In genomic region chr10:121473723-121474215, GRCm38 (mm10) we compare ENCODE assay signal across 8 mouse cellular contexts. TPM values are rescaled to one million over a fixed set of nuclear protein-coding genes. Genes with fewer than 3 reads are reported as not detected.
A peak's percentile ranks its signal among the peaks of the same experiment; 100 is the strongest.
DNase-seq lines count a peak whose midpoint lies in the region; ATAC-seq and TF ChIP-seq lines count a peak whose summit lies in the region.

No protein-coding gene starts in this region.

- DNase-seq in heart, adult 2 months, result peak; percentile 45 to 49
- DNase-seq in heart, postnatal 14 days, result no peak
- peak; percentile 77 for DNase-seq in T-cell, adult 2 months (ENCODE audit: low spot score)
- DNase-seq in intestine, embryonic 14.5 days (ENCODE audit: low spot score), result no peak
- DNase-seq in right cerebral cortex, adult 2 months (ENCODE audit: low spot score in 2 of 2), result no peak
- no peak for DNase-seq in cerebellum, adult 9-10 months
- no peak for DNase-seq in left cerebral cortex, adult 11 months (ENCODE audit: low spot score)

- peak overlapping the region; percentile 96 for H3K27ac ChIP-seq in heart, adult 2 months
- peak overlapping the region; percentile 24; the same call in 1 of the 2 replicates for H3K27ac ChIP-seq in intestine, embryonic 14.5 days (ENCODE audit: low read depth)

- peak overlapping the region; percentile 57 for H3K4me2 ChIP-seq in intestine, embryonic 14.5 days (ENCODE audit: low read length)

- intact Hi-C loops in heart, adult 2 months (cut with DNase I), result loop anchor here (2.0 kb wide), 1 partner anchor 15 kb away; no protein-coding TSS in a partner anchor
- intact Hi-C loops in heart, postnatal 14 days (cut with DNase I), result loop anchor here (2.0 kb wide), 1 partner anchor 45 kb away; no protein-coding TSS in a partner anchor

- H3K36me3 ChIP-seq in heart, adult 2 months (ENCODE audit: control insufficient read depth, insufficient read depth, low read length), result peaks cover 10% of the 10 kb centered on the region; the same call in 1 of the 2 replicates
- no peaks in the 10 kb centered on the region for H3K36me3 ChIP-seq in intestine, embryonic 14.5 days (ENCODE audit: control insufficient read depth, insufficient read depth, low read length)
- no peaks in the 10 kb centered on the region for H3K36me3 ChIP-seq in megakaryocyte, embryonic 14.5 days (replicated peaks; ENCODE audit: low read length)

- peak overlapping the region; percentile 60 for H3K9ac ChIP-seq in heart, adult 2 months (ENCODE audit: low read depth, low read length)
- no peak overlapping the region for H3K9ac ChIP-seq in intestine, embryonic 14.5 days (ENCODE audit: low read length)

- no peaks in the 10 kb centered on the region for H3K27me3 ChIP-seq in heart, adult 2 months (ENCODE audit: control insufficient read depth, insufficient read depth, low read length)
- H3K27me3 ChIP-seq in intestine, embryonic 14.5 days (replicated peaks; ENCODE audit: control insufficient read depth, insufficient read depth, low read length), result no peaks in the 10 kb centered on the region
- H3K27me3 ChIP-seq in megakaryocyte, embryonic 14.5 days (replicated peaks), result peaks cover 31% of the 10 kb centered on the region

- 18% methylated on average over 12 of the region's 12 CpGs for WGBS in heart, adult 2 months
- 23% methylated on average over 12 of the region's 12 CpGs for WGBS in intestine, embryonic 14.5 days

- ATAC-seq in intestine, embryonic 14.5 days (replicated peaks; ENCODE audit: low FRiP score, low TSS enrichment, low read depth), result no peak

- peak; percentile 29; the same call in 1 of the 2 replicates for TF ChIP-seq POLR2A in heart, adult 2 months (IDR thresholded peaks at IDR 0.05; ENCODE audit: insufficient read depth, low read depth, low read length)

- no peaks in the 10 kb centered on the region for H3K9me3 ChIP-seq in intestine, embryonic 14.5 days (ENCODE audit: control insufficient read depth, low read length)
- no peaks in the 10 kb centered on the region for H3K9me3 ChIP-seq in megakaryocyte, embryonic 14.5 days

- H3K4me3 ChIP-seq in heart, adult 2 months, result peak overlapping the region; percentile 98
- peak overlapping the region; percentile 95 for H3K4me3 ChIP-seq in intestine, embryonic 14.5 days (ENCODE audit: low read depth, low read length)
- H3K4me3 ChIP-seq in megakaryocyte, embryonic 14.5 days (replicated peaks), result peak overlapping the region; percentile 94

- H3K4me1 ChIP-seq in heart, adult 2 months (ENCODE audit: control insufficient read depth, insufficient read depth, low read length), result peaks cover 22% of the 10 kb centered on the region
- peaks cover 50% of the 10 kb centered on the region for H3K4me1 ChIP-seq in intestine, embryonic 14.5 days (replicated peaks; ENCODE audit: control insufficient read depth, insufficient read depth, low read length)
- H3K4me1 ChIP-seq in megakaryocyte, embryonic 14.5 days, result peaks cover 56% of the 10 kb centered on the region

- peaks cover 5% of the 10 kb centered on the region for H3K79me2 ChIP-seq in heart, adult 2 months (replicated peaks; ENCODE audit: control insufficient read depth, insufficient read depth, low read length)

- TF ChIP-seq CTCF in heart, adult 2 months (IDR thresholded peaks at IDR 0.05), result no peak

- TF ChIP-seq EP300 in heart, adult 2 months (IDR thresholded peaks at IDR 0.05; ENCODE audit: insufficient read depth, low read depth, low read length), result no peak

RNA-seq across cellular contexts. Expression of gene Rassf3, which starts 2.4 kb away (rescaled TPM):
- 100 to 1,000 TPM; 134 to 135 TPM for total RNA-seq in heart, adult 2 months (2021)
- polyA plus RNA-seq in heart, adult 2 months (2012; rRNA removed), result 69.4 and 121 TPM in 2 replicates
- 100 to 1,000 TPM; 120 to 125 TPM for total RNA-seq in heart, postnatal 14 days (2021)
- 20.9 and 24.6 TPM in 2 replicates for polyA plus RNA-seq in intestine, embryonic 14.5 days (2014; fragmentation: Nextera tagmentation; extraction: Ambion mirVana)
- polyA plus RNA-seq in megakaryocyte, embryonic 14.5 days (2012; ENCODE audit: insufficient read depth, low replicate concordance), result 1.9 TPM in 1 of 2 replicates, not detected in the other

Comparison
In these comparisons a context has a peak if more than half of its experiments do, and no peak if none do; other contexts are left out.
1. DNase-seq: peak in heart, adult 2 months (2 of 2) and T-cell, adult 2 months (single experiment); none in heart, postnatal 14 days (0 of 2), intestine, embryonic 14.5 days (single experiment), right cerebral cortex, adult 2 months (0 of 2), cerebellum, adult 9-10 months (single experiment) and left cerebral cortex, adult 11 months (single experiment).
2. Peak in every context shown above with its lines, with median percentiles within 50 percentile points of each other: H3K4me3 ChIP-seq.